Mouse (Mus musculus): ENCODE data around the gene Aqp1.

DNA sequence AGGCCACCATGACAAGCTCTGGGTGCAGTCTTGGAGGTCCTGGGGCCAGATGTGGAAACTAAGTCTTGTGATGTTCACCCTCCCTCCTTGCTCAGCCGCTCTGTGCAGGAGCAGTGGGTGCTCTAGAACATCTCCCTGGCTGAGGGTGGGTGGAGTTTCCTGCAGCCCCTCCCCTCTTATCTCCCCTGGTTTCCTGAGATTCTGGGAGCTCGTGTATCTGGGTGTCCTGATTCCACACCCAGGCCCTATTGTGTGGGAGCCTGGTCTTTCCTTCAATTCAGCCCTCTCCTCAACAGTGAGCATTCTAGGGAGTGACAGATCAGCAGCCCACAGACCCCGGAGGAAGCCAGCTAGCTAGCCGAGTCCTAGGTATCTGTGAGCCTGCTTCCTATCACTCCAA is 9.9 kb upstream of the Aqp1 start:
- TF ChIP-seq CTCF (IDR thresholded peaks at IDR 0.05; ENCODE audit: borderline replicate concordance, control insufficient read depth, extremely low read depth, insufficient read depth, low read length, poor library complexity): no peak
- no peak for TF ChIP-seq POLR2A (IDR thresholded peaks at IDR 0.05; ENCODE audit: control insufficient read depth, extremely low read depth, insufficient read depth, low read length, poor library complexity)
